Mouse (Mus musculus): ENCODE results near the gene Ptch1.

Ptch1 gene

DNA sequence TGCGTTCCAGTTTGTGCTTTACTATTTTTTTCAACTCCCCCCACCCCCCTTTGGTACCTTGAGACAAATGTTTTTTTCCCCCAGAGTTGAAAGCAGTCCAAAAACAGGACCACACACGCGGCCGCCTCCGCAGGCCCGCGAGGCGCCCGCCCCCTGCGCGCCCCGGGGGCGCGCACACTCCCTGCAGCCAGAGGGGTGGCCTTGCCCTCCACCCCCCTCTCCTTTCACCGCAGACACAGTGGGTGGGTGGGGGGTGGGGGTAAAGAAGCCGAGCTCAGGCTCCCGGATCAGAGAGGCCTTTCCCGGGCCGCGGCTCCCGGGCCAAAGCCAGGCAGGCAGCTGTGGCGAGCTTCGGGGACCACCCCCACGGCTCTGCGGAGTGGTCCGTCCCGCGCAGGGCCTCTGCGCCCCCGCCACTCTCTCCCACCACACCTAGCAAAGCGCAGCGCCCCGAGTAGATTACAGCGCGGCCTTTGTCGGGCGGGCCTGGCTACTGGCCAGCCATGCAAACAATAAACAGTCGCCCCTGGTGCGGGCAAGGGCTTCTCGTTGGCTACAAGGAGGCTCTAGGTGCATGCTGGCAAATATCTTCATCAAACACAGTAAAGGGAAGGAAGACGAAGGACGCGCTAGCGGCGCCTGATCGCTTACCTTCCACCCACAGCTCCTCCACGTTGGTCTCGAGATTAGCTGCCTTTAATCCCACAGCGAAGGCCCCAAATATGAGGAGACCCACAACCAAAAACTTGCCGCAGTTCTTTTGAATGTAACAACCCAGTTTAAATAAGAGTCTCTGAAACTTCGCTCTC is 10.2 kb downstream of the Ptch1 start:
- DNase-seq = peak; percentile 61

DNA sequence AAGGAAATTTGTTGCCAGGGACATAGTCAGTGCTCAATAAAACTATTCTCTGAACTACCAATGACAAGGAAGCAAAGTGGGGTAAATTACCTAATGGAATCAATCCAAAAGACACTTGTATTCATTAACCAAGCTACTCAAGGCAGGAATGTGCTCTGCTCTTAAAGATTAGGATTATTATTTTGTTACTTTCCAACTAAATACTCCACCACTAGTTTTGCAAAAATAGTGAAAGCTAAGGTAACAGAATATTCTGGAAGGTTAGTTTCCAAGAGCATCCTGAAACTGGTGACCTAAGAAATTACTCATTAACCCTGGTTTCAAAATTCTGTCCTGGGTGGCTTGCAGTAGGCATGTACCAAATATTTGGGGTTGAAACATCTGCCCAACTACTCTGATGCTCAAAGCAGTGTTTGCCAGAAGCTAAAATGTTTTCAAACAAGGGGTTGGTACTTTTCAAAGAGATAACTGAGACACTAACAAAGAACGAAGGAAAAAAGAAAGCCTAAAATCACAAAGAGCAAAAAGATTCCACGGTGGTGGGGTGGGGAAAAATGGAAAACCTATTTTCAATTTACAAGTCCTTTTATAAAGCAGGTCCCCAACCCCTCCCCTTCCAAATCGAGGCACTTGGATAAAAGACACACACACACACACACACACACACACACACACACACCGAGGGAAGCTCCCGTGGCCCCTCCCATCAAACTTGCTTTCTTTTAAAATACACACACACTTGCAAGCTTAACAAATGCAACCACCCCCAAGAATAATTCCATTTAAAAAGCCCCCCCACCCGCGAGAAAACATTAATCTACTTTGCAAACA is 11.0 kb downstream of the Ptch1 start:
- DNase-seq = peak; percentile 22

DNA sequence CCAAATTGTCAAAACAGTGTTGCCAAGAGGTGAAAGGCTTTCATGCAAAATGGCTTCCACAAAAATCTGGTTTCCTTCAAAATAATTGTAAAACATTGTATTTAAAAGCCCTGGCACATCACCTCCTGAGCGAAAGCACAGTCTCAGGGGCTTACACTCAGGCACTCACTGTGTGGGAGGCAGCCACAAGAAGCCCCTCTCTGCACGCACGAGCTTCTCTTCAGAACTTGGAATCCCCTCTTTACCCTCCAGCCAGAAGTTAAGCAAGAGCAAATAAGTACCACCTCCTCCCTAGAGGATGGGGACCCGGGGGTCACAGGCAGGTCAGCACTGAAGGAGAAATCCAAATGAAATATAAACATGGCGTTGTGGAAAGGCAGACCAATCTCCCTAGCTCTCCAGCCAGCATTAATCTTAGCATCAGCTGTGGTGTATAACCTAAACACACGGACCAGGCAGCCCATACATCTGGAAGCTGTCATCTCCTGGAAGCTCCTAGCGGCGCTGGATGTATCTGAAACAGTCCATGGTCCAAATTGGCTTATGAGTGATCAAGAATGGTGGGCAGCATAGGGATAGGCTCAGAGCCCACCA is 15.0 kb downstream of the Ptch1 start:
- no peak for DNase-seq

DNA sequence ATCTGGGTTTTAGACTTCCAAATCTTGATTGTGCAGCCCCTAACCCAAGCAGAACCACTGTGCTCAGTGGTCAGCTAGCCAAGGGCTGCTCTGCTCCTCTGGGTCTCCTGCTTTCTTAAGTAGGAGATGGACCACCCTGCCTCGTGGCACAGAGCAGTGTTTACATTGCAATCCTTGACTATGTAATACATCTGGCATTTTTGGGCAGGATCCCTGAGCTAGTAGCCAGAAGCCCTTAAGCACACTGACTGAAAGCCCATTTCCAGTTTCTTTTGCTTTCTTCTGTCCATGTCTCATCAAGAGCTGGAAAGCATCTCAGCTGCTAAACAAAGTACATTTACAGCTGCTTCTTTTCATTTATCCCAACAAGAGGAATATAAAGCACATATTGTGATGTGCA is 17.0 kb downstream of the Ptch1 start:
- DNase-seq = no peak

DNA sequence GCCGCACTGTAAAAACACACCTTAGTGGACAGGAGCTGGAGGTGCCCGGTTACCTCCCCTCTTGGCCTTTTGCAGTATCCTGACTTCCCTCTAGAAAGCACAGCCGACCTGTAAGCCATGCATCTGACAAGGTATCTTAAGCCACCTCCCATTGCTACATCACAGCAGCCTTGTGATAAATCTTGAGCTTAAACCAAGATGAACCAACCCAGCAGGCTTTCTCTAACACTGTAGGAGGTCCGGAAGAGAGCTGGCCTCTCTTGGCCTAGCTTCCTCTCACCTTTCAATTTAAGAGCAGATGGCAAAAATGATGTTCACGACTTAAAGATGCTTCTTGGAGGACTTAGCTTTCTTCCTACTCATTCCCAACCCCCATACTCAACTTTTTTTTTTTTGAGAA is 17.5 kb downstream of the Ptch1 start:
- DNase-seq = no peak

DNA sequence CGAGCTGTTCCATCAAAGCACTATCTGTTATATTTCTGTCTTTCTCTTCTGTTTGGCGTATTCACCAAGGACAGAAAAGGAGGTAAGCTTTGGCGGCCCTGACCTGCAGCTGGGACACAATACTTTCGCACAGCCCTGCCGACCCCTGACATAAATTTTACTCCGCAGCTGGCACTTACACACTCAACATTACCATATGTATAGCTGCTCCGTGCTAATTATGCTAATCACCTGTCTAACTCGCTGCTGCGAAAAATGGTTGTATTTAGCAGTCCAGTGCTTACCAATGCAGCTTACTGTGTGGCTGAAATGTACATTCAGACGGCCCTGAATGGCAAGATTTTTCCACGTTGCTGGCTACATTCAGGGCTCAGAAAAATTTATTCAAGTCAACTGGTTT is 18.8 kb downstream of the Ptch1 start:
- no peak for DNase-seq

DNA sequence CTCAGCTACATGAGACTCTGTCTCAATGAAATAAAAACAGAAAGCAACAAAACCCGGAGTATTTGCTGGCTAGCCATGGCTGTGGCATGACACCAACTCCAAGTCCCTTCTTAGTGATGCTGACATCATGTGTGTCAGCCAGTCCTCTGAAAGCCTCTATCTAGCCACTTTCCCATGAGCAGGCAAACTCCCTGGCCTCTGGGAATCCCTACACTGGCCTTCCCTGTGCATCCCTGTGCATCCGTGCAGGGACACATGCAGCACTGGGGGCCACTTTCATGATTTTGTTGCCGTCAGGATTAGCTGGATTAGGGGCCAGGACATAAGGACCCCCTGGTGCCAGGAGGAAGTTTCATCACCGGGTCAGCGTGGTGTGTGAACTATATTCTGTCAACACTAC is 20.0 kb downstream of the Ptch1 start:
- no peak for DNase-seq

DNA sequence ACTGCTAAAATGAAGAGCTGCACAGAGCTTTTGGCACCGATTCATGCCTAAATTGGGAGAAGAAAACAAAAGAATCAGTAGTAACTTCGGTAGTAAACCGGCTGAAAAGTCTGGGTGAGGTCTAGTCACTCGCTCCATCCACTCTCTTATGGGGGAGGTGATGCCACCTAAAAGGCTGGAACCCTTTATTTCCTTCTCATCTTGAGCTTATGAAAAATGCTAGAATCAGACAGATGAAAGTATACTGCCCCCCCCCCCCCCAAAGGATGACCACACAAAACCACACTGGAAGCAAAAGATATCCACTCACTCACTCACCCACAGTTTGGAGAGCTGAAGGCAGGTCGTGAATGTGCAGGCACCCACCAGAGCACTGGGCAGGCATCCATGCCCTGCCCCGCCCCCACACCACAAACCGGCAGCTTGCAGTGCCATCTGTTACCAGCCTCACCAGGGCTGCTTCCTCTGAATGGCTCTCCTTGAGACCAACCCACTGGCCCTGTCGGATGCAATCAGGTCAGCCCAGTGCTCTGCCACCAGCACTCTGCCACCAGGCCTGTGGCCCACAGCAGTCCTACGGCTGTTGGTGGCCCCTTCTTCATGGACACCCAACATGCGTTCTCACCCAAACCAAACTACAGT is 21.0 kb downstream of the Ptch1 start:
- DNase-seq = no peak

DNA sequence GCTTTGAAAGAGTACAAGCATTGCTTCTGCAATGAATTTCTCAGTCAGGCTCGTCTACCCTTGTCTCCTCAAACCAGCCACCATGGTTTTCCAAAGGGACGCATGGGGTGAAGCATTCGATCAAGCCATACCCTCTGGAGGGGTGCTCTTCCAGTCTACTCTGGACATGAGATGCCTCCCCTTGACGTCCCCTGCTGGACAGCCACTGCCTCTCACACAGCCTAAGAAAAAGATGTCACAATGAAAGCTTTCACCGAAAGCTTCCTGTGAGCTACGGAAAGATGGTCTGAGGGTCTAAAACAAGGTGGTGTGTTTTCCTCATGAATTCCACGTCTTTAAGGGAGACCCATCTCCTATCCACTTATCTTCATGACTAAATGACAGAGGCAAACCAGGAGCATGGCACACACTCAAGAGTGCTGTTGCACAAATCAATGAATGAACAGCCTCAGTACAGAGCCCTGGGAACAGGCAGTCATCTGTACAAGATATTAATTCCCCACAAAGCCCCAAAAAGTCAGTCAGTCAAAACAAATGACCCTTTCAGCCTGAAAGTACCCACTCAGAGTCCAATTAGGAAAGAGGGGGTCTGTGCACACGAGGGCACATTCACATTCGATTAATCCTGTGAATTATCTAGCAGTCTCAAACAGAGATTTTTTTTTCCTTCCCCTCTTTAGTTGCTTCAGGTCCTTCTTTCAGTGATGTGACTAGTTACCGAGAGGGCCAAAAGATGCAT is 21.7 kb downstream of the Ptch1 start:
- no peak for DNase-seq

DNA sequence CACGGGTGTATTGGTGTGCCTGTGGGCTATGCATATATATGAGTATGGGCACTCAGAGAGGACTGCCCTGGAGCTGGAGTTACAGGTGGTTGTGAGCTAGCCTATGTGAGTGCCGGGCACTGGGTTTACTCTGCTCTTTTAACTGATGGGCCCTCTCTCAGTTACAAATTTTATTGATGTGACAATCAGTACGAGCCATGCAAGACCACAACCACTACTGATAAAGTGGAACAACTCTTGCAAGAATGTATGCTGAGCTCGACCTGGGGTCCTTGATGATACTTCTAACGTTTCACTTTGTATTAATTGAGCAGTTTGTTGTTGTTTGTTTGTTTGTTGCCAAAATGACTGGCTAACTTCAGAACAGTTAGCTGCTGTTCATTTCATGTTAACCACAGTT is 23.0 kb downstream of the Ptch1 start:
- DNase-seq = no peak

DNA sequence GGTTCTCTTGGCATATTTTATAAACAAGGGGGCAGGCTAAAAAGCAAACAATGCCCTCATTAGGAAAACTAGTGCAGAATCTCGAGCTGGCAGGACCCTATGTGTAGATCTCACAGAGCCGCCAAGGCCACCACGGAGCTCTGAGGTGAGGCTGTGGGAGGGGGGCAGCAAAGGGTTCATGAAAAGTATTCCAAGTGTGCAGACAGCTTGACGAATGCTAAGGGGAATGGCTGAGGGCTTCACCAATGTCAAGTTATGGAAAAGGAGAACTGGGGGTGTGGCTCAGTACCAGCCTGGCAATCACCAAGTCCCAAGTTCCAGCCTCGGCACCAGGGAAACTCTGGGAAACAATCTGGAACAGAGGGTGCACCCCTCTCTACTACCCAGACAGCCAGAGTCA is 24.2 kb downstream of the Ptch1 start:
- DNase-seq = no peak

DNA sequence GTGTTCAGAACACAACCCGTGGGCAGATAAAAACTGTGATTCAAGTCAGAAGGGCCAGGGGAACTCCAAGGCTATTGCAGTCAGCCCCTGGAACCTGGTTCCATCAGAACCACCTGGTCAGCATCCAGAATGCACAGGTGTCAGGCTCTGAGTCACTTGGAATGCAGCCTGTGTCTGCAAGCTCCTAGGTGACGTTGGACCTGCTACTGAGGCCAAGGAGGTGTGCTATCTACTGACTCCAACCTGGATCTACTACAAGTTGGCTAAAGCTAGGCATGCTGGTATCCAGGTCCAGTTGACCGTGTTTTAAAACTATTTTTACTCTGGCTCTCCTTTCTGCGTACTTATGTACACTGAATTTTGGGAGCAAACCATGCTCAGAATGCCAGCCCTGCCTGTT is 24.8 kb downstream of the Ptch1 start:
- no peak for DNase-seq

DNA sequence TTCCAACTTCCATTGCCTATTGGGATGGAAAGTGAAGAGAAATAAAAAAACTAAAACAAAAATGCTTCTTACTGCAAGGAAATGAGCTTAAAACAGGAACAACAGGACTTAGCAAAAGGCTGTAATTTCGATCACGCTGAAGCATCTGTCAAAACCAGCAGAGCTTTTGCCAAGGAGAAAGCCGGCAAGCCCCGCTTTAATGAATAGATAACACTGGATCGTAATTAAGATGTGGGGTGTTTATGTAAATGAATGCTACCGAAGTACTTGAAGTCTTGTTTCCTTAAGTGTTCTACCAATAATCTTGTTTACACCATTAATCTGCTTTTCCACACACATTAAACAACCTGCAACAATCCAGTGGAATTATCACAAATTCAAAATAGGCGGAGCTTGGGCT is 28.1 kb downstream of the Ptch1 start:
- DNase-seq = no peak

DNA sequence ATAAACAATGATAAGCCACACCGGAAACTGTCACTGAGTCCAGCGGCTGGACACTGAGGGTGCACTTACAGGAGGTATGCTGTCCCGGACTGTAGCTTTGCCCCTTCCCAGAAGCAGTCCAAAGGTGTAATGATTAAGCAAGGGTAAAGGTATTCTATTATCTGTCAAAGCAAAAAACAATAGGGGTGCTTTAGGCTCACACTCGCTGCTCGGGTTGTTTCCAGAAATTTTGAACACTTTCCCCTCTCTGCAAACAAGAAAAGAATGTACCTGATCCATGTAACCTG is 28.5 kb downstream of the Ptch1 start:
- no peak for DNase-seq

DNA sequence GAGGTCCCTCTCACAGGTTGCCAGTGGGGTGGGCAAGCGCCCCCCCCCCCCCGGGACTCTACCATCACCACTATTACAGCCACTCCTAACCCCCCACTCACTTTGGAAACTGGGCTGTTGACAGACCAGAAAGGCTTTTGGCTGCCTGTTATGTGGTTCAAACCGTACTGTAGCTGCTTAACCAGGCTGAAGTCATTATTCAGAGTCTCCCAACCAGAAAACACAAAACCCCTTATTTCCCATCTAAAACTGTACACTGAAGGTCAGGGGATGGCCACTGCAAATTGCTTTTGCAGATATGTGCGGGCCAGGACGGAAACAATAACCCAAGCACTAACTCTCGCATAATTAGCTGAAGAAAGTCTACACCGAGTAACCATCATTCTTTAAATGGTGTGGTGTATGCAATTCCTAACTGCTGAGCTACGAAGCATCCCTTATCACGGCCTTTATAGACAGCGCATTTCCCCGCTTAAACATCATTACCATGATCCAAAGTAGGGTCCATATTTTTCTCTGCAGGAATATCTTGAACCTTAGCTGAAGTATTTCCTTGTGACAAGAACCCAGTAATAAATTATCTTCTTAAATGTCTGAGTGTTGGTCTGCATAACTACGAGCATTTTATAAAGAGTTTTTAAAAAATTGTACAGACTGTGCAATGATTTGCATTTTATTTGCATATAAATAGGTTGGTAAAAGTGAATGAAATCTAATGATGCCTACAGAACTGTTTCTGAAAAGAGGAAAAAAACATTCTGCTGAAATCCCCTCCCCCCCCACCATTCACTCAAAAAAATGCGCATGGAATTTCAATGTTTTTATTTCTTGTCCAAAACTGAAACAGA is 29.1 kb downstream of the Ptch1 start:
- DNase-seq = no peak

DNA sequence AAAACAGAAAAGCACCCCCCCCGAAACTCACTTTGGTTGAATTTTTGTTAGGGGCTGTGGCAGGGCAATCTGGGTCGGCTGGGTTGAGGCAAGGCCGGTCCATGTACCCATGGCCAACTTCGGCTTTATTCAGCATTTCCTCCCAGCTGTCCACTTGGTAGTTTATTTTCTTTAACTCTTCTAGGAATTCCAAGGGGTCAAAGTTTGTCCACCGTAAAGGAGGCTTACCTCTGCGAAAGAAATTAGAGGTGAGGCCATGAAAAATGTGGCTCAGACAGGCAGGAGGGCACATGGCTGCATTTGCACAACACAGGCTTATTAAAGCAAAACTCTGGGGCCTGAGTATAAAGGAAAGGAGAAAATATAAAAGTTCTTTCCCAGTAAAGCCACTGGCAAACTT is 29.9 kb downstream of the Ptch1 start:
- peak; percentile 42 for DNase-seq

DNA sequence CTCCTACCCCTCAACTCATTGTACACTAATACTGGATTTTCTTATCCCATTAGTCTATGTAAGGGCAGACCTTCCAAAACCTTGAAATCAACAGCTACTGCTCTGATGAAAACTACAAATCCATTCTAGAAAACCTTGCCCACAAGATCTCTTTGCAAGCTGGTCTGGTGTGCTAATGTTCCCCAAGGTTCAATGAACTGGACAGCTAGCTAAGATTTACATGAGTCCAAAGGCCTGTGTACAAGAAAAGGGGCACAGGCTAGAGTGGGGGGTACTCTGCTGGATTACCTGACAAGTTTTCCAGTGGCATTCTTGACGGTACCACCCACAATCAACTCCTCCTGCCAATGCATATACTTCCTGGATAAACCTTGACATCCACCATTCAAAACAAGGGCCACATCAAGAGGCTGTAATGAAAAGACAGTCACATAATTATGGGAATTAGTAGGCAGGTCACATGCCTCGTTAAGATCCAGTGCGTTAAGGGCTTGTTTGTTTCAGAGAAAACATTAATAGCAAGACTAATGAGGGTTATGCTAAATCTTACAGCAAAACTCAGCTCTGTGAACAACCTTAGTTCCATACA is 30.5 kb downstream of the Ptch1 start:
- DNase-seq = no peak

DNA sequence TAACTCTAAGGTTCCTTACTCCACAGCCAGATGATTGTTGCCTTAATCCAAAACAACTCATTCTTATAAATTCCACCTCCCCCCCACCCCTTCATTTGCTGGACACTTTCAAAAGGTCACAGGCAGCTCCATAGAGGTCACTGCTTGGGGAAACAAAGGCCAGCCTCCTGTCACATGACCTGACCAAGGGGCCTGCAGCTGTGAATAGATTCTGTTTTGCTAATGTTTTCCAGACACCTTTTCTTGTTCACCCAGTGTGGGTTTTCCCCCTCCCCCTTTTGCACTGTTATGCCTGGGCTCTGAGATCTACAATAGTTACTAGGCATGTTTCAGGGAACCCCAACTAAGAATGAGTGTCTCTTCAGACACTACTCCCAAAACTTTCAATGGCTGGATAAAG is 31.9 kb downstream of the Ptch1 start:
- no peak for DNase-seq

DNA sequence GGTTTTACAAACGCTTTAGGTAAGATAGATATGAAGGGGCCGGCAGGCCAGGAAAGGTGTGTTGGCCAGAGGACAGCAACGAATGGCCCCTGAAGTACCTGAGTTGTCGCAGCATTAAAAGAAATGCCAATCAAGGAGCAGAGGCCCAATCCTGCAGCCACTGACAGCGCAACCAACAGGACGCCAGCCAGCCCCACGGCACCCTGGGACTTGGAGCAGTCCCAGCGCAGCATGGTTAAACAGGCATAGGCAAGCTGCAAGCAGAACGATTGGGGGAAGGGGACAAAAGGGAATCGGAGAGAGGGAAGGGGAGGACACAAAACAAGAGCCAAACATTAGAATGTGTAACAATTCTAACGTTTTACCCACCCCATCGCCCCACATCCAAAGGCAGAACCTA is 32.8 kb downstream of the Ptch1 start:
- DNase-seq = no peak

DNA sequence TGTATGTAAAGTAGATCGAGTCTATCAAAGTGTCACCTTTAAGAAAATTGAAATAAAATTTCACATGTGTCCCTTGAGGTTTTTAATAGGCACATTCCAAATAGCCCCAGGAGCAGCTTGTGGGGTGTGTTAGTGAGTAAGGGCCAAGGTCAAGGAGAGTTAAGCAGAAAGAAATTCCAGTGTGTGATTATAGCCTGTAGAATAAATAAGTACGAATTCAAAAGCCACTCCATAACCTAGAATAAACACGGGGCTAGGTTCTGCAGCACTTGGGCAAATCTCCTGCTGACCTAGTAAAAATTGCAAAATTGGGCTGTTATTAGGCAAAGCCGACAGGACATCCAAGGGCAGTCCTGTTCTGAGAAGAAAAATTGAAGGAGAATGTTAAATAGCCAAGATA is 38.4 kb downstream of the Ptch1 start:
- no peak for DNase-seq

DNA sequence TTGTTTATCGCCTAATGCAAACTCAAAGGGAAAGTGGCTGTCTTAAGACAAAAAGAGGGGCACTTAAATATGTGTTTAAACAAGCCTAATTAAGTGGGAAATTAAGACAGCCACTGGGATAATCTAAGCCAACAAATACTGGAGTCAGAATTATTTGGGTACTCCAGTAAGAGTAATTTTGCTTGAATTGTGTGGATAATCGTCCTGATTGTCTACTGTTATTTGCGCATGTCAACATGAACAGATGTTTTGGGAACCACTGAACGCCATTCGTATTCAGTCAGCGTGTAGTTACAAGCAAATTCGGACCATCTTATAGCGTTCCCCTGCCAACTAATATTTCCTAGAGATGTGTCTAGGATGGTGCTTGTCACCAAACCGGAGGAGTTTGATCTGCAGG is 42.5 kb downstream of the Ptch1 start:
- DNase-seq = no peak

DNA sequence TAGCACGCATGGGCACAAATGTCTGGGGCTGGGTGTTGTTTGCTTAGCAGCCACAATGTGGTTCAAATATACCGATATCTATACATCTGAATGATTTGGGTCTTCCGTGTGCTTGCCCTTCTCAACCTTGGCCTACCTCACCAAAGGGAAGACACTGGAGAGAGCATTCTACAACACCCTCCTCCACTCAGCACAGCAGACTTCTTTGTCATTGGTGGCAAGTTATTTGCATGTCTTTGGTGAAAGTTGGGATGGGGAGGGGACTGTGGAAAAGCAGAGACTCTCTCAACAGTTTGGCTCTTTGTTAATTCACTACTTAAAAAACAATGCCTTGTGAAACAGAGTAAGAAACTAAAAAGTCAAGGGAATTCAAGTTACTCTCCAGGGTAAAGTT is 43.0 kb downstream of the Ptch1 start:
- no peak for DNase-seq
